ENCODE assay signal across 24 mouse cellular contexts in genomic region chr13:32828886-32829285, GRCm38 (mm10). TPM values are rescaled to one million over a fixed set of nuclear protein-coding genes. Genes with fewer than 3 reads are reported as not detected.
DNase-seq lines count a peak whose midpoint lies in the region; ATAC-seq and TF ChIP-seq lines count a peak whose summit lies in the region.
"Had no signal": no experiment of that assay in that cellular context is flagged by ENCODE, and none has a peak within 500 bp of the region (broad histone marks: within the 10 kb centered on the region; RNA-seq: fewer than 3 reads in every experiment).

No protein-coding gene starts in this region.

- no peaks in the 10 kb centered on the region for H3K36me3 ChIP-seq in liver, postnatal 0 days (replicated peaks; ENCODE audit: insufficient read depth, low read length)
- H3K36me3 ChIP-seq in liver, embryonic 12.5 days: no peaks in the 10 kb centered on the region
- no peaks in the 10 kb centered on the region for H3K36me3 ChIP-seq in midbrain, embryonic 11.5 days (ENCODE audit: control insufficient read depth, insufficient read depth, low read length)
- H3K36me3 ChIP-seq: embryonic facial prominence, embryonic 12.5 days; forebrain, embryonic 15.5 days; heart, embryonic 12.5 days; hindbrain, embryonic 15.5 days had no signal

- no peak overlapping the region for H3K4me2 ChIP-seq in liver, postnatal 0 days (ENCODE audit: low read depth, low read length)
- H3K4me2 ChIP-seq in liver, embryonic 12.5 days: no peak overlapping the region
- H3K4me2 ChIP-seq in midbrain, embryonic 11.5 days: no peak overlapping the region
- H3K4me2 ChIP-seq: embryonic facial prominence, embryonic 12.5 days; forebrain, embryonic 15.5 days; heart, embryonic 12.5 days; hindbrain, embryonic 15.5 days had no signal

- no peak for ATAC-seq in liver, postnatal 0 days
- ATAC-seq in liver, embryonic 12.5 days: no peak
- 0 out of 2 replicates have a peak, but pooled peaks have one; percentile 9 for ATAC-seq in megakaryocyte progenitor cell, adult 5-6 weeks (replicated peaks; ENCODE audit: poor library complexity)
- no peak for ATAC-seq in midbrain, embryonic 11.5 days (ENCODE audit: low FRiP score)
- ATAC-seq: forebrain, embryonic 15.5 days; inflammation-experienced regulatory T-cells, adult 6 months; intestine, postnatal 0 days had no signal

- WGBS in liver, postnatal 0 days (ENCODE audit: insufficient replicate concordance): 51% methylated on average over 4 of the region's 4 CpGs
- WGBS in liver, embryonic 12.5 days (ENCODE audit: insufficient replicate concordance): 16% methylated on average over 4 of the region's 4 CpGs
- 91% methylated on average over 4 of the region's 4 CpGs for WGBS in midbrain, embryonic 11.5 days

- H3K9me3 ChIP-seq in liver, postnatal 0 days (ENCODE audit: low read length): no peaks in the 10 kb centered on the region
- H3K9me3 ChIP-seq in liver, embryonic 12.5 days (replicated peaks): no peaks in the 10 kb centered on the region
- H3K9me3 ChIP-seq in midbrain, embryonic 11.5 days (ENCODE audit: control insufficient read depth, low read length): no peaks in the 10 kb centered on the region
- H3K9me3 ChIP-seq: embryonic facial prominence, embryonic 12.5 days; forebrain, embryonic 15.5 days; heart, embryonic 12.5 days; hindbrain, embryonic 15.5 days had no signal

- peak; percentile 52; the same call in 1 of the 2 replicates for TF ChIP-seq EP300 in liver, postnatal 0 days (IDR thresholded peaks at IDR 0.05; ENCODE audit: low read depth)

- no peak for TF ChIP-seq CTCF in liver, postnatal 0 days (IDR thresholded peaks at IDR 0.05; ENCODE audit: low read depth)

- no peak overlapping the region for H3K9ac ChIP-seq in liver, postnatal 0 days (replicated peaks)
- H3K9ac ChIP-seq in liver, embryonic 12.5 days: no peak overlapping the region
- H3K9ac ChIP-seq in midbrain, embryonic 11.5 days (ENCODE audit: low read length): no peak overlapping the region
- H3K9ac ChIP-seq: embryonic facial prominence, embryonic 12.5 days; forebrain, embryonic 15.5 days; heart, embryonic 12.5 days; hindbrain, embryonic 15.5 days had no signal

- intact Hi-C loops in left cerebral cortex, postnatal 36 days (cut with DNase I): no loop called here

- no peaks in the 10 kb centered on the region for H3K27me3 ChIP-seq in liver, postnatal 0 days (ENCODE audit: insufficient read depth, low read length)
- H3K27me3 ChIP-seq in liver, embryonic 12.5 days (replicated peaks): no peaks in the 10 kb centered on the region
- H3K27me3 ChIP-seq in midbrain, embryonic 11.5 days (ENCODE audit: control insufficient read depth, insufficient read depth, low read length): no peaks in the 10 kb centered on the region
- H3K27me3 ChIP-seq: embryonic facial prominence, embryonic 12.5 days; forebrain, embryonic 15.5 days; heart, embryonic 12.5 days; hindbrain, embryonic 15.5 days had no signal

- no peak overlapping the region for H3K27ac ChIP-seq in liver, postnatal 0 days (ENCODE audit: low read depth)
- no peak overlapping the region for H3K27ac ChIP-seq in liver, embryonic 12.5 days
- H3K27ac ChIP-seq in midbrain, embryonic 11.5 days (ENCODE audit: low read depth, low read length): no peak overlapping the region
- H3K27ac ChIP-seq: embryonic facial prominence, embryonic 12.5 days; forebrain, embryonic 15.5 days; hindbrain, embryonic 15.5 days had no signal

- DNase-seq in liver, postnatal 0 days: no peak
- peak; percentile 11 for DNase-seq in MN1 (ENCODE audit: low spot score)
- no peak for DNase-seq in midbrain, embryonic 11.5 days (ENCODE audit: low spot score, missing footprints)
- DNase-seq in urinary bladder, postnatal 25 days (ENCODE audit: low spot score): no peak
- DNase-seq in left cerebral cortex, postnatal 36 days (ENCODE audit: low spot score in 2 of 2): no peak
- DNase-seq: adrenal gland, adult 8-10 months; adrenal gland, postnatal 36 days; cerebellum, adult 2 months; cerebellum, postnatal 10 days; gastrocnemius, postnatal 10 days; heart, postnatal 36 days had no signal

- H3K4me1 ChIP-seq in liver, postnatal 0 days (ENCODE audit: insufficient read depth): peaks cover 17% of the 10 kb centered on the region; the same call in 1 of the 2 replicates
- H3K4me1 ChIP-seq in liver, embryonic 12.5 days: peaks cover 6% of the 10 kb centered on the region
- no peaks in the 10 kb centered on the region for H3K4me1 ChIP-seq in midbrain, embryonic 11.5 days (ENCODE audit: control insufficient read depth, insufficient read depth, low read length)
- H3K4me1 ChIP-seq: embryonic facial prominence, embryonic 12.5 days; forebrain, embryonic 15.5 days; hindbrain, embryonic 15.5 days had no signal

- H3K4me3 ChIP-seq in liver, postnatal 0 days (ENCODE audit: low read depth, low read length): no peak overlapping the region
- no peak overlapping the region for H3K4me3 ChIP-seq in liver, embryonic 12.5 days
- H3K4me3 ChIP-seq in midbrain, embryonic 11.5 days (ENCODE audit: low read depth, low read length): no peak overlapping the region
- H3K4me3 ChIP-seq: embryonic facial prominence, embryonic 12.5 days; forebrain, embryonic 15.5 days; heart, embryonic 12.5 days; hindbrain, embryonic 15.5 days had no signal

RNA-seq across cellular contexts. Expression of gene Serpinb1a, which starts 22.1 kb away (rescaled TPM):
- polyA plus RNA-seq in liver, postnatal 0 days (2015; fragmentation: Nextera tagmentation; extraction: Ambion mirVana): 50.4 and 50.7 TPM in 2 replicates
- 10.5 and 11.7 TPM in 2 replicates for polyA plus RNA-seq in liver, embryonic 12.5 days (2016; fragmentation: Nextera tagmentation; extraction: Ambion mirVana)
- 432 and 510 TPM in 2 replicates for total RNA-seq in megakaryocyte progenitor cell, adult 5-6 weeks (2015)
- total RNA-seq in megakaryocyte progenitor cell, adult 5-6 weeks (2017): 500 and 560 TPM in 2 replicates
- 2.0 and 2.9 TPM in 2 replicates for polyA plus RNA-seq in midbrain, embryonic 11.5 days (2014; fragmentation: Nextera tagmentation; extraction: Ambion mirVana)
- total RNA-seq in left cerebral cortex, postnatal 36 days (2021): 1 to 10 TPM; 2.2 to 4.4 TPM
- polyA plus RNA-seq: hindbrain, embryonic 11.5 days had no signal

RNA-seq across cellular contexts. Expression of gene D930007J09Rik, which starts 26.2 kb away (rescaled TPM):
- polyA plus RNA-seq in liver, postnatal 0 days (2015; fragmentation: Nextera tagmentation; extraction: Ambion mirVana): not detected in 2 replicates
- not detected in 2 replicates for polyA plus RNA-seq in liver, embryonic 12.5 days (2016; fragmentation: Nextera tagmentation; extraction: Ambion mirVana)
- total RNA-seq in megakaryocyte progenitor cell, adult 5-6 weeks (2015): not detected in 2 replicates
- total RNA-seq in megakaryocyte progenitor cell, adult 5-6 weeks (2017): not detected in 2 replicates
- polyA plus RNA-seq in midbrain, embryonic 11.5 days (2014; fragmentation: Nextera tagmentation; extraction: Ambion mirVana): not detected in 2 replicates
- under 1 TPM in 1 of 2 experiments, not detected in 1; 0.99 TPM for total RNA-seq in left cerebral cortex, postnatal 36 days (2021)
- total RNA-seq: adrenal gland, postnatal 36 days; gastrocnemius, postnatal 10 days; heart, adult 8-10 months; heart, postnatal 36 days had no signal
- polyA plus RNA-seq: embryonic facial prominence, embryonic 12.5 days; forebrain, embryonic 11.5 days; forebrain, embryonic 15.5 days; heart, embryonic 12.5 days; heart, embryonic 16.5 days; hindbrain, embryonic 11.5 days; hindbrain, embryonic 15.5 days; inflammation-experienced regulatory T-cells, adult 6 months; intestine, postnatal 0 days had no signal

RNA-seq across cellular contexts. Expression of gene Wrnip1, which starts 27.0 kb away (rescaled TPM):
- 7.9 and 12.2 TPM in 2 replicates for polyA plus RNA-seq in liver, postnatal 0 days (2015; fragmentation: Nextera tagmentation; extraction: Ambion mirVana)
- 27.2 and 29.1 TPM in 2 replicates for polyA plus RNA-seq in liver, embryonic 12.5 days (2016; fragmentation: Nextera tagmentation; extraction: Ambion mirVana)
- 14.6 and 18.2 TPM in 2 replicates for total RNA-seq in megakaryocyte progenitor cell, adult 5-6 weeks (2015)
- total RNA-seq in megakaryocyte progenitor cell, adult 5-6 weeks (2017): 32.3 and 39.6 TPM in 2 replicates
- polyA plus RNA-seq in midbrain, embryonic 11.5 days (2014; fragmentation: Nextera tagmentation; extraction: Ambion mirVana): 14.3 and 17.2 TPM in 2 replicates
- 10 to 100 TPM; 58.2 to 64.2 TPM for total RNA-seq in left cerebral cortex, postnatal 36 days (2021)

RNA-seq across cellular contexts. Expression of gene Mylk4, which starts 45.1 kb away (rescaled TPM):
- polyA plus RNA-seq in liver, postnatal 0 days (2015; fragmentation: Nextera tagmentation; extraction: Ambion mirVana): 0.06 TPM in 1 of 2 replicates, not detected in the other
- 0.05 TPM in 2 replicates for polyA plus RNA-seq in liver, embryonic 12.5 days (2016; fragmentation: Nextera tagmentation; extraction: Ambion mirVana)
- not detected in 2 replicates for total RNA-seq in megakaryocyte progenitor cell, adult 5-6 weeks (2015)
- not detected in 2 replicates for total RNA-seq in megakaryocyte progenitor cell, adult 5-6 weeks (2017)
- polyA plus RNA-seq in midbrain, embryonic 11.5 days (2014; fragmentation: Nextera tagmentation; extraction: Ambion mirVana): 0.07 TPM in 1 of 2 replicates, not detected in the other
- total RNA-seq in left cerebral cortex, postnatal 36 days (2021): under 1 TPM; 0.15 to 0.18 TPM
- total RNA-seq: adrenal gland, postnatal 36 days; ES-E14 had no signal
- polyA plus RNA-seq: inflammation-experienced regulatory T-cells, adult 6 months; intestine, postnatal 0 days had no signal
